Mouse (Mus musculus) MEL (cell line): Measurements from ENCODE around the gene 2200002D01Rik. TPM values are rescaled to one million over a fixed set of nuclear protein-coding genes. Genes with fewer than 3 reads are reported as not detected.

Source experiments
- DNase-seq: peaks from one replicate; pipeline ENCODE4 v3.0.0; 2011; ENCODE audit warnings: low read depth, low spot score
- H3K27ac ChIP-seq: 2 replicates; pipeline ENCODE4 v1.5.1; 2012; ENCODE audit warnings: low read depth, mild to moderate bottlenecking, control low read depth, low read length, moderate library complexity; ENCODE audit not compliant: control insufficient read depth
- H3K27me3 ChIP-seq, 2 experiments: fragments of 150-350 bp in 1 of 2; sonication (generic) in 1 of 2; 2 replicates each; pipeline ENCODE4 v1.6.1; 2012; ENCODE audit warnings: low read length in 2 of 2, mild to moderate bottlenecking in 2 of 2, improper control_type of control experiment in 1 of 2, moderate library complexity in 1 of 2; ENCODE audit not compliant: insufficient read depth in 2 of 2, control insufficient read depth in 1 of 2
- H3K36me3 ChIP-seq, 2 experiments: 2 replicates each; pipeline ENCODE4 v1.6.1; 2012 to 2014; ENCODE audit warnings: low read length in 2 of 2, improper control_type of control experiment in 1 of 2, inconsistent platforms in 1 of 2, mild to moderate bottlenecking in 1 of 2; ENCODE audit not compliant: insufficient read depth in 2 of 2, control insufficient read depth in 1 of 2
- H3K4me1 ChIP-seq, 2 experiments: fragments of 150-350 bp in 1 of 2; sonication (generic) in 1 of 2; 2 replicates each; pipeline ENCODE4 v1.6.1; 2012; ENCODE audit warnings: low read length in 2 of 2, improper control_type of control experiment in 1 of 2, mild to moderate bottlenecking in 1 of 2; ENCODE audit not compliant: insufficient read depth in 2 of 2, control insufficient read depth in 1 of 2
- H3K4me3 ChIP-seq, 2 experiments: fragments of 150-350 bp in 1 of 2; sonication (generic) in 1 of 2; 2 replicates each; pipeline ENCODE4 v1.5.1; 2012; ENCODE audit warnings: low read depth in 2 of 2, low read length in 2 of 2, mild to moderate bottlenecking in 2 of 2, moderate library complexity in 2 of 2, control low read depth in 1 of 2, improper control_type of control experiment in 1 of 2; ENCODE audit not compliant: control insufficient read depth in 1 of 2, insufficient read depth in 1 of 2
- H3K79me2 ChIP-seq: 2 replicates; pipeline ENCODE4 v1.6.1; 2012; ENCODE audit warnings: mild to moderate bottlenecking, low read length, moderate library complexity; ENCODE audit not compliant: control insufficient read depth, poor library complexity, insufficient read depth
- H3K9ac ChIP-seq: 2 replicates; pipeline ENCODE4 v1.6.1; 2012; ENCODE audit warnings: low read depth, mild to moderate bottlenecking, control low read depth, low read length, moderate library complexity; ENCODE audit not compliant: control insufficient read depth, poor library complexity, severe bottlenecking
- H3K9me3 ChIP-seq: fragments of 150-350 bp; sonication (generic); replicated peaks from 2 replicates; pipeline ENCODE4 v1.6.1; 2012; ENCODE audit warnings: mild to moderate bottlenecking, low read length, improper control_type of control experiment, moderate library complexity; ENCODE audit not compliant: insufficient read depth
- BHLHE40 ChIP-seq: IDR thresholded peaks from 2 replicates; pipeline ENCODE4 v1.6.1; 2012; ENCODE audit warnings: low read depth, mild to moderate bottlenecking, inconsistent platforms, low read length, improper control_type of control experiment, borderline replicate concordance
- CHD1 ChIP-seq: IDR thresholded peaks from 2 replicates; pipeline ENCODE4 v1.6.1; 2012; ENCODE audit warnings: low read depth, mild to moderate bottlenecking, inconsistent platforms, low read length, improper control_type of control experiment
- E2F4 ChIP-seq: IDR thresholded peaks from 2 replicates; pipeline ENCODE4 v1.6.1; 2011; ENCODE audit warnings: low read depth, low read length, improper control_type of control experiment, borderline replicate concordance
- EP300 ChIP-seq, 2 experiments: IDR thresholded peaks; 2 replicates each; pipeline ENCODE4 v1.6.1; 2011; ENCODE audit warnings: improper control_type of control experiment in 2 of 2, low read length in 2 of 2, low read depth in 1 of 2, mild to moderate bottlenecking in 1 of 2
- GABPA ChIP-seq: IDR thresholded peaks from 2 replicates; pipeline ENCODE4 v1.6.1; 2012; ENCODE audit warnings: low read depth, mild to moderate bottlenecking, inconsistent platforms, low read length, improper control_type of control experiment, moderate library complexity
- GATA1 ChIP-seq: IDR thresholded peaks from 2 replicates; pipeline ENCODE4 v1.6.1; 2011; ENCODE audit warnings: low read depth, low read length, improper control_type of control experiment
- KAT2A ChIP-seq: conservative IDR thresholded peaks from 2 replicates; pipeline ENCODE4 v1.6.1; 2012; ENCODE audit warnings: low read depth, low read length, improper control_type of control experiment, inconsistent platforms
- MAFK ChIP-seq: IDR thresholded peaks from 2 replicates; pipeline ENCODE4 v1.6.1; 2011; ENCODE audit warnings: low read depth, mild to moderate bottlenecking, low read length, improper control_type of control experiment, borderline replicate concordance
- MAX ChIP-seq: IDR thresholded peaks from 2 replicates; pipeline ENCODE4 v1.6.1; 2011; ENCODE audit warnings: low read length, improper control_type of control experiment
- MAZ ChIP-seq: IDR thresholded peaks from 2 replicates; pipeline ENCODE4 v1.6.1; 2012; ENCODE audit warnings: low read depth, mild to moderate bottlenecking, inconsistent platforms, low read length, improper control_type of control experiment
- MEF2A ChIP-seq: IDR thresholded peaks from 2 replicates; pipeline ENCODE4 v1.6.1; 2014; ENCODE audit warnings: low read depth, mild to moderate bottlenecking, inconsistent platforms, low read length, improper control_type of control experiment; ENCODE audit not compliant: poor library complexity, insufficient replicate concordance, severe bottlenecking; ENCODE audit errors: extremely low read depth
- MYB ChIP-seq: IDR thresholded peaks from 2 replicates; pipeline ENCODE4 v1.6.1; 2011; ENCODE audit warnings: mild to moderate bottlenecking, low read depth, low read length, improper control_type of control experiment
- MYC ChIP-seq: IDR thresholded peaks from 2 replicates; pipeline ENCODE4 v1.6.1; 2011; ENCODE audit warnings: low read depth, mild to moderate bottlenecking, low read length, improper control_type of control experiment, moderate library complexity
- NELFE ChIP-seq: IDR thresholded peaks from 2 replicates; pipeline ENCODE4 v1.6.1; 2011; ENCODE audit warnings: low read depth, low read length, improper control_type of control experiment
- NRF1 ChIP-seq: IDR thresholded peaks from 2 replicates; pipeline ENCODE4 v1.6.1; 2014; ENCODE audit warnings: low read depth, mild to moderate bottlenecking, inconsistent platforms, low read length, improper control_type of control experiment, moderate library complexity; ENCODE audit not compliant: poor library complexity, insufficient read depth, severe bottlenecking
- POLR2AphosphoS5 ChIP-seq: IDR thresholded peaks from 2 replicates; pipeline ENCODE4 v1.6.1; 2012; ENCODE audit warnings: low read depth, borderline replicate concordance, mild to moderate bottlenecking, inconsistent platforms, low read length, moderate library complexity, mixed read lengths
- RCOR1 ChIP-seq: IDR thresholded peaks from 2 replicates; pipeline ENCODE4 v1.6.1; 2012; ENCODE audit warnings: low read depth, mild to moderate bottlenecking, inconsistent platforms, low read length, improper control_type of control experiment
- SIN3A ChIP-seq: IDR thresholded peaks from 2 replicates; pipeline ENCODE4 v1.6.1; 2012; ENCODE audit warnings: low read length, improper control_type of control experiment, inconsistent platforms
- SMC3 ChIP-seq: IDR thresholded peaks from 2 replicates; pipeline ENCODE4 v1.6.1; 2011; ENCODE audit warnings: low read depth, low read length, improper control_type of control experiment
- TAL1 ChIP-seq: IDR thresholded peaks from 2 replicates; pipeline ENCODE4 v1.6.1; 2012; ENCODE audit warnings: mild to moderate bottlenecking, inconsistent platforms, low read length, moderate library complexity, mixed read lengths
- TBP ChIP-seq: IDR thresholded peaks from 2 replicates; pipeline ENCODE4 v1.8.0; 2011; ENCODE audit warnings: low read depth, low read length, improper control_type of control experiment
- TCF12 ChIP-seq: IDR thresholded peaks from 2 replicates; pipeline ENCODE4 v1.6.1; 2014; ENCODE audit warnings: low read depth, mild to moderate bottlenecking, inconsistent platforms, low read length, improper control_type of control experiment, moderate library complexity
- ZKSCAN1 ChIP-seq: IDR thresholded peaks from 2 replicates; pipeline ENCODE4 v1.6.1; 2012; ENCODE audit warnings: low read depth, mild to moderate bottlenecking, inconsistent platforms, low read length, improper control_type of control experiment, moderate library complexity
- ZMIZ1 ChIP-seq: IDR thresholded peaks from 2 replicates; pipeline ENCODE4 v1.6.1; 2012; ENCODE audit warnings: low read depth, mild to moderate bottlenecking, inconsistent platforms, low read length, improper control_type of control experiment, moderate library complexity
- polyA plus RNA-seq, 2 experiments: library from polyadenylated mRNA; stranded (reverse) in 1 of 2; unstranded in 1 of 2; fragments of >175 nt in 1 of 2; fragments of >200 nt in 1 of 2; gene quantifications; 2 replicates each; pipeline versions ENCODE4 v1.2.1 to v1.2.4; 2012; ENCODE audit warnings: low replicate concordance in 2 of 2, low read depth in 1 of 2; ENCODE audit not compliant: insufficient read length in 2 of 2, insufficient read depth in 1 of 2, missing spikeins in 1 of 2
- total RNA-seq: library from RNA; depleted of rRNA; stranded (reverse); fragments of 300-350 nt; gene quantifications from 2 replicates; pipeline ENCODE4 v1.2.3, GENCODE M21; 2012

2200002D01Rik gene
- total and polyA plus RNA-seq, 3 experiments: 0.85 to 5.4 TPM; not detected in 1

DNA sequence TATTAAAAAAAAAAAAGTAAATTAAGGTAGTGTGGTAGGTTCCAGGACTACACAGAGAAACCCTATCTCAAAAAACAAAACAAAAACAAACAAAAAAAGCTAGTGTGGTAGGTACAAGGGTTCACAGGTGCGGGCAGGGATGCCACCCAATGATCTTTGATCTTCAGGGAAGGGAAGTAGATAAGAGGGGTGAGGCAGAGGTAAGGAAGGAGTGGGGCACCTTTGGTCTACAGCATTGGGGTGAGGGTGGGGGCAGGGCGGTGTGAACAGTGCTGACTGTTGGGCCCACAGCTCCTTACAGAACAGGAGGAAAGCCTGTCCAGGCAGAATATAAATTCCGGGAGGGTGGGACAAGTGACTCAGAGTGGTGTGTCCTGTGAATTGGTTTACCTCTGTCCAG is 2.9 kb upstream of the 2200002D01Rik start:
- Histone ChIP-seq H3K4me3 (no peak overlapping the region), H3K9me3 (no peaks in the 10 kb centered on the region), H3K9ac (no peak overlapping the region), H3K27me3 (no peaks in the 10 kb centered on the region), H3K36me3 (no peaks in the 10 kb centered on the region; a peak in 1 of 4 replicates), H3K4me1 (no peaks in the 10 kb centered on the region; a peak in 1 of 4 replicates), H3K79me2 (no peaks in the 10 kb centered on the region), H3K27ac (no peak overlapping the region)
- TF ChIP-seq POLR2AphosphoS5: no peak
- no peak for TF ChIP-seq MYB
- TF ChIP-seq TCF12: no peak
- no peak for TF ChIP-seq MAX
- TF ChIP-seq KAT2A: no peak
- no peak for TF ChIP-seq NRF1
- TF ChIP-seq SIN3A: no peak
- TF ChIP-seq E2F4: no peak
- no peak for TF ChIP-seq TBP
- TF ChIP-seq MYC: no peak
- no peak for TF ChIP-seq GABPA
- TF ChIP-seq NELFE: no peak
- no peak for TF ChIP-seq SMC3
- TF ChIP-seq CHD1: no peak
- no peak for TF ChIP-seq MAFK
- no peak for DNase-seq

DNA sequence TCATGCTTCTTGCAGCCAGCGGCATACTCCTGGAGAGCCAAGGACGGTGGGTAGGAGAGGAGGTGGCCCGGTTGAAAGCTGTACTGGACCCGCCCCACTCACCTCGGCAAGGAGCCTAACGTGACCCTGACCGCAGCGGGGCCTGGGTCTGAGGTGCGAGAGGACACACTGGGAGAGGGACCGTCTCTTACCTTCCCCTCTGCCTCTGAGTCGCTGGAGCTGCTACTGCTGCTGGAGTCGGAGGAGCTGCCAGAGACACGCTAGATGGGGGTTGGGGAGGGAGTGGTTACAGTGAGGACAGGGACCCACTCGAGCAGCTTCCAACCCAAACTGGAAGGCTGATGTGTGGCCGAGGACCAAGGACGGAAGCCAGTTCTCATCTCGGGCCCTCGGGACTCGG is 560 bp downstream of the 2200002D01Rik start:
- no peaks in the 10 kb centered on the region for H3K36me3 ChIP-seq
- no peaks in the 10 kb centered on the region for H3K4me1 ChIP-seq
- TF ChIP-seq MAZ: no peak
- no peak for TF ChIP-seq RCOR1
- no peak for TF ChIP-seq TAL1
- TF ChIP-seq MEF2A: no peak
- no peak for TF ChIP-seq NELFE
- no peak for TF ChIP-seq TCF12
- no peak for TF ChIP-seq GATA1
- TF ChIP-seq ZMIZ1: no peak
- TF ChIP-seq BHLHE40: no peak
- no peak for TF ChIP-seq ZKSCAN1
- no peak for TF ChIP-seq EP300 (IDR thresholded peaks at IDR 0.05; ENCODE audit: low read depth in 1 of 2, low read length in 2 of 2)
- TF ChIP-seq GABPA: no peak
- TF ChIP-seq MYB: no peak
- no peak for TF ChIP-seq E2F4
- H3K9me3 ChIP-seq: no peaks in the 10 kb centered on the region
- no peaks in the 10 kb centered on the region for H3K79me2 ChIP-seq
- H3K4me3 ChIP-seq: no peak overlapping the region
- no peak overlapping the region for H3K27ac ChIP-seq
- H3K9ac ChIP-seq: no peak overlapping the region
- DNase-seq: no peak
- H3K27me3 ChIP-seq: no peaks in the 10 kb centered on the region
